Mouse (Mus musculus): ENCODE measurements around the gene Mipep. TPM values are rescaled to one million over a fixed set of nuclear protein-coding genes. Genes with fewer than 3 reads are reported as not detected.

Mipep gene
- polyA plus RNA-seq, 1 experiment = 5.9 TPM

- H3K4me3 ChIP-seq (replicated peaks) = no peak within 1 kb of the TSS
- H3K36me3 ChIP-seq (replicated peaks; ENCODE audit: low read length) = peaks cover 3% of the 10 kb centered on the region
- H3K27me3 ChIP-seq (replicated peaks) = peaks cover 17% of the 10 kb centered on the region
- TF ChIP-seq FLI1 (IDR thresholded peaks at IDR 0.05; ENCODE audit: low read length) (no peak), GATA1 (IDR thresholded peaks at IDR 0.05; ENCODE audit: borderline replicate concordance, low read length) (no peak)
- peaks cover 17% of the 10 kb centered on the region for H3K4me1 ChIP-seq
- H3K9me3 ChIP-seq = no peaks in the 10 kb centered on the region
Observed at GRCm38 (mm10) chr14:60767884-60768283, 16.5 kb upstream of the Mipep start, which contains the start of gene C1qtnf9. Gene C1qtnf9, plus strand, starts transcription at chr14:60768134.

- no peak for TF ChIP-seq FLI1 (IDR thresholded peaks at IDR 0.05; ENCODE audit: low read length)
- no peak for TF ChIP-seq GATA1 (IDR thresholded peaks at IDR 0.05; ENCODE audit: borderline replicate concordance, low read length)
- H3K4me1 ChIP-seq = peaks cover 17% of the 10 kb centered on the region
- peaks cover 17% of the 10 kb centered on the region for H3K27me3 ChIP-seq (replicated peaks)
- H3K4me3 ChIP-seq (replicated peaks) = no peak overlapping the region
- H3K36me3 ChIP-seq (replicated peaks; ENCODE audit: low read length) = no peaks in the 10 kb centered on the region
- no peaks in the 10 kb centered on the region for H3K9me3 ChIP-seq
Observed at GRCm38 (mm10) chr14:60769340-60769739, 15.0 kb upstream of the Mipep start.

GRCm38 (mm10) chr14:60770594-60770993 lies 13.8 kb upstream of the Mipep start:
- Histone ChIP-seq H3K4me1 (peaks cover 8% of the 10 kb centered on the region), H3K4me3 (replicated peaks) (no peak overlapping the region), H3K9me3 (no peaks in the 10 kb centered on the region), H3K27me3 (replicated peaks) (peaks cover 10% of the 10 kb centered on the region), H3K36me3 (replicated peaks; ENCODE audit: low read length) (no peaks in the 10 kb centered on the region)
- TF ChIP-seq GATA1 (IDR thresholded peaks at IDR 0.05; ENCODE audit: borderline replicate concordance, low read length) = no peak
- TF ChIP-seq FLI1 (IDR thresholded peaks at IDR 0.05; ENCODE audit: low read length) = no peak

- Histone ChIP-seq H3K4me3 (replicated peaks) (peak overlapping the region; percentile 91), H3K36me3 (replicated peaks; ENCODE audit: low read length) (no peaks in the 10 kb centered on the region), H3K9me3 (no peaks in the 10 kb centered on the region), H3K27me3 (replicated peaks) (peaks cover 5% of the 10 kb centered on the region), H3K4me1 (peaks cover 6% of the 10 kb centered on the region)
- TF ChIP-seq FLI1 (IDR thresholded peaks at IDR 0.05; ENCODE audit: low read length) (no peak), GATA1 (IDR thresholded peaks at IDR 0.05; ENCODE audit: borderline replicate concordance, low read length) (no peak)
Observed at GRCm38 (mm10) chr14:60771057-60771456, 13.3 kb upstream of the Mipep start.

GRCm38 (mm10) chr14:60773476-60773875 lies 10.9 kb upstream of the Mipep start:
- Histone ChIP-seq H3K4me3 (replicated peaks) (no peak overlapping the region), H3K4me1 (peaks cover 15% of the 10 kb centered on the region), H3K27me3 (replicated peaks) (peaks cover 6% of the 10 kb centered on the region), H3K9me3 (no peaks in the 10 kb centered on the region), H3K36me3 (replicated peaks; ENCODE audit: low read length) (no peaks in the 10 kb centered on the region)
- no peak for TF ChIP-seq FLI1 (IDR thresholded peaks at IDR 0.05; ENCODE audit: low read length)
- no peak for TF ChIP-seq GATA1 (IDR thresholded peaks at IDR 0.05; ENCODE audit: borderline replicate concordance, low read length)

- peaks cover 12% of the 10 kb centered on the region for H3K4me1 ChIP-seq
- H3K9me3 ChIP-seq = peaks cover 12% of the 10 kb centered on the region
- H3K27me3 ChIP-seq (replicated peaks) = peaks cover 10% of the 10 kb centered on the region
- no peak overlapping the region for H3K4me3 ChIP-seq (replicated peaks)
- H3K36me3 ChIP-seq (replicated peaks; ENCODE audit: low read length) = no peaks in the 10 kb centered on the region
- TF ChIP-seq GATA1 (IDR thresholded peaks at IDR 0.05; ENCODE audit: borderline replicate concordance, low read length) (no peak), FLI1 (IDR thresholded peaks at IDR 0.05; ENCODE audit: low read length) (no peak)
Observed at GRCm38 (mm10) chr14:60776521-60776920, 7.9 kb upstream of the Mipep start.

GRCm38 (mm10) chr14:60777485-60777919 lies 6.9 kb upstream of the Mipep start:
- peaks cover 8% of the 10 kb centered on the region for H3K27me3 ChIP-seq (replicated peaks)
- H3K4me3 ChIP-seq (replicated peaks) = no peak overlapping the region
- H3K4me1 ChIP-seq = peaks cover 17% of the 10 kb centered on the region
- no peaks in the 10 kb centered on the region for H3K36me3 ChIP-seq (replicated peaks; ENCODE audit: low read length)
- TF ChIP-seq FLI1 (IDR thresholded peaks at IDR 0.05; ENCODE audit: low read length) (no peak), GATA1 (IDR thresholded peaks at IDR 0.05; ENCODE audit: borderline replicate concordance, low read length) (no peak)
- H3K9me3 ChIP-seq = peaks cover 12% of the 10 kb centered on the region

GRCm38 (mm10) chr14:60779198-60779597 lies 5.2 kb upstream of the Mipep start:
- Histone ChIP-seq H3K9me3 (peaks cover 12% of the 10 kb centered on the region), H3K36me3 (replicated peaks; ENCODE audit: low read length) (no peaks in the 10 kb centered on the region), H3K4me1 (peaks cover 33% of the 10 kb centered on the region), H3K4me3 (replicated peaks) (no peak overlapping the region), H3K27me3 (replicated peaks) (peaks cover 8% of the 10 kb centered on the region)
- TF ChIP-seq FLI1 (IDR thresholded peaks at IDR 0.05; ENCODE audit: low read length) (no peak), GATA1 (IDR thresholded peaks at IDR 0.05; ENCODE audit: borderline replicate concordance, low read length) (no peak)

GRCm38 (mm10) chr14:60782121-60782656 lies 2.2 kb upstream of the Mipep start:
- Histone ChIP-seq H3K36me3 (replicated peaks; ENCODE audit: low read length) (peaks cover 2% of the 10 kb centered on the region), H3K4me1 (peaks cover 35% of the 10 kb centered on the region), H3K9me3 (peaks cover 12% of the 10 kb centered on the region), H3K27me3 (replicated peaks) (peaks cover 5% of the 10 kb centered on the region), H3K4me3 (replicated peaks) (peak overlapping the region; percentile 84)
- TF ChIP-seq GATA1 (IDR thresholded peaks at IDR 0.05; ENCODE audit: borderline replicate concordance, low read length) (no peak), FLI1 (IDR thresholded peaks at IDR 0.05; ENCODE audit: low read length) (no peak)

- H3K4me3 ChIP-seq (replicated peaks) = peak overlapping the region; percentile 89
- peaks cover 5% of the 10 kb centered on the region for H3K27me3 ChIP-seq (replicated peaks)
Observed at GRCm38 (mm10) chr14:60783196-60783595, 1.2 kb upstream of the Mipep start.

More at GRCm38 (mm10) chr14:60783196-60783595, 1.2 kb upstream of the Mipep start:
- H3K36me3 ChIP-seq (replicated peaks; ENCODE audit: low read length) = peaks cover 10% of the 10 kb centered on the region
- peaks cover 28% of the 10 kb centered on the region for H3K4me1 ChIP-seq
- TF ChIP-seq GATA1 (IDR thresholded peaks at IDR 0.05; ENCODE audit: borderline replicate concordance, low read length) (no peak), FLI1 (IDR thresholded peaks at IDR 0.05; ENCODE audit: low read length) (no peak)
- H3K9me3 ChIP-seq = peaks cover 12% of the 10 kb centered on the region
